Mouse (Mus musculus) gastrocnemius, postnatal 14 days (tissue): ENCODE measurements around the gene Pla2g12a. TPM values are rescaled to one million over a fixed set of nuclear protein-coding genes. Genes with fewer than 3 reads are reported as not detected.

Experiments
- DNase-seq: peaks from one replicate; pipeline ENCODE4 v3.0.0; 2021; ENCODE audit warnings: mixed read lengths
- intact Hi-C: fragments of 180-260 bp; cut with DNase I; formaldehyde crosslinking; loops from one replicate; pipeline ENCODE4 v1.15.1; 2025; ENCODE audit warnings: low total_unique reads
- total RNA-seq, 2 experiments: library from RNA; stranded (reverse); gene quantifications; 2 replicates each; pipeline ENCODE4 v1.2.3; 2021

Gene Pla2g12a
- total RNA-seq, 2 experiments from 2014 or later: 28.2 to 39.8 TPM

- DNase-seq: no peak
- intact Hi-C loops: no loop called here
These were observed 65.4 kb downstream of the Pla2g12a start for GRCm38 (mm10) chr3:129943813-129944212.

Other genes starting within 250 kb of the Pla2g12a start
- 10 to 100 TPM; 21.0 to 24.7 TPM for gene Egf, start 123.3 kb upstream of the Pla2g12a start, total RNA-seq
- not detected for gene Lrit3, start 74.6 kb upstream of the Pla2g12a start, total RNA-seq
- not detected for gene Rrh, start 56.0 kb upstream of the Pla2g12a start, total RNA-seq
- gene Gar1, start 47.2 kb upstream of the Pla2g12a start, total RNA-seq: 10 to 100 TPM; 16.0 to 26.7 TPM
- not detected for gene Cfi, start 42.7 kb upstream of the Pla2g12a start, total RNA-seq
- gene Casp6, start 22.8 kb downstream of the Pla2g12a start, total RNA-seq: 1 to 10 TPM; 5.2 to 5.7 TPM
- 1 to 10 TPM in 1 of 2 experiments, under 1 TPM in 1; 0.98 to 1.4 TPM for gene Mcub, start 91.6 kb downstream of the Pla2g12a start, total RNA-seq
- 10 to 100 TPM; 20.8 to 21.8 TPM for gene Sec24b, start 182.9 kb downstream of the Pla2g12a start, total RNA-seq